Mouse (Mus musculus) cerebellum, postnatal 4 days (tissue): ENCODE measurements around the gene Irf6.
A peak's percentile ranks its signal among the peaks of the same experiment; 100 is the strongest.

Experiments
- DNase-seq, 2 experiments: peaks; one replicate each; pipeline ENCODE4 v3.0.0; 2022; ENCODE audit warnings: low spot score in 2 of 2, mixed read lengths in 1 of 2

The Irf6 gene

GRCm38 (mm10) chr1:193156316-193157110 lies 3.6 kb downstream of the Irf6 start:
- DNase-seq: no peak

- no peak for DNase-seq
Observed at GRCm38 (mm10) chr1:193157111-193157492, 4.2 kb downstream of the Irf6 start.

DNA sequence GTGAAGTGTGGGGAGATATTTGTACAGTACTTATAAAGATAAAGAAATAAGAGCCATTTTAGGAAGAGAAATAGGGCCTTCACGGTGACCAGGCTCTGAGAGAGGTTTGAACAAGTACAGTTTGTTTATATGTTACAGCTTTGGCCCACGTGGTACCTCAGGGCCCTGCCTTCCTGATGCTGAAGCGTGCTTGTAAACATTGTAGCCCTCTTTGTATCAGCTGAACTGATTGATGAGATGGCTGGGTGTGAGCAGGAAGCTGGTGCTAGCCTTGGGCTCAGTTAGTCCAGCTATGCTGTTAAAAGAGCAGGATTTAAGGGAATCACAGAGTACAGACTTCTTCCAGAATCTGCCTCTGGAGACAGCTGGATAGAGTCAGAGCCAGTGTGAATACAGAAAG lies 6.3 kb downstream of the Irf6 start:
- no peak for DNase-seq

- DNase-seq: no peak
Observed at GRCm38 (mm10) chr1:193159613-193160012, 6.7 kb downstream of the Irf6 start.

GRCm38 (mm10) chr1:193160317-193161032 lies 7.6 kb downstream of the Irf6 start:
- DNase-seq: no peak

- no peak for DNase-seq
Observed at GRCm38 (mm10) chr1:193167746-193168145, 14.8 kb downstream of the Irf6 start, which contains the start of gene A130010J15Rik. Gene A130010J15Rik, plus strand, starts transcription at chr1:193168046.

GRCm38 (mm10) chr1:193169228-193169627 lies 16.3 kb downstream of the Irf6 start:
- DNase-seq: no peak

DNA sequence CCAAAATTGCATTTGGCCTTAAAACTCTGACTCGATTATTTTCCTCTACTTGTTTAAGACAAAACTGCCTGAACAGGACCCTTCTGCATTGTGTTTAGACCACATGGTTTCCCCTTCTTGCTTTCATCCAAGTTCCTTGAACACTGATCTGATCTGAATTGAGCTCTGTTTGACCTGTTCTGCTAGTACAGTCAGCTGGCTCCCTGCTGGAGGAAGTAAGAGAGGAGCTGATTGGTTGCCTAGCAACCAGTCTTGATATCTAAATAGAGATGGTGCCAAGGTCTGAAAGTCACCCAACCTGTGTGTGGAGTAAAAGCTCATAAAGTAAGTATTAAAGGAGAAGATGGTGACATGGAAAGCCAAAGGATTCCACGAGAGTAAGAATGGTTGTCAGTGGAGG lies 16.9 kb downstream of the Irf6 start:
- no peak for DNase-seq

DNA sequence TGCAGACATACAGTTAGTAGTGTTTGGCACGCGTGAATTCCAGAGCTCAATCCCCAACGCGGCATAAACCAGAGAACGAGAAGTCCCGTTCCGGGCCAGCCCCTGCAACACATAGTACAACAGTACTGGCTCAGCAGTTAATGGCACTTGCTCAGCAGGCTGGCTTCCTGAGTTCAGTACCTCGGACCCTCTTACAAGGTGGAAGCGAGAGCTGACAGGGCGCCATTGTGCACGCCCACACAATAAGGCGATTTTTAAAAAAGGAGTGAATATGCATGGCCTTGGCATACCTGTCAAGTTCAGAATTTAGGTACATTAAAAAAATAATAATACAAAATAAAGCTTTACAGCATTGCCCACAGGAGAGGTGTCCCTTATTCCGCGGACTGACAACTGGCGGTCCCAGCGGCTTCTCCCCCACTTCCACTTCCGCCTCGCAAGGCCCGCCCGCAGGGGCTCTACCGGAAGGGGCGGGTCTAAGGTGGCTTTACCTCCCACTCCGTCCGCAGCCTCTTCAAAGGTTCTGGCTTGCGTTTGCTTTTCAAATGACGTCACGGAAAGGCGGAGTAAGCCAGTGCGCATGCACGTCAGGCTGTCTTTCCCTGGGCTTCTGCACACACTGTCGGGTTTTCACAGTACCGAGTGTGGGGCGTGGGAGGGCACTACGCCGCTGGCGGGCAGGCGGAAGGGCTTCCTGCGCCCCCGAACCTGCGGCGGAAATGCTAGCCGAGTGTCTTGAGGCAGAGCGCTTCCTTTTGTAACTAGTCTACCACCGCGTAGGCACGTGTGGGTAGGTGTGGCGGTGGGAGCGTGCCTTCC lies 20.3 kb downstream of the Irf6 start:
- DNase-seq: peak; percentile 73 to 89

- no peak for DNase-seq
Observed at GRCm38 (mm10) chr1:193173810-193174129, 20.9 kb downstream of the Irf6 start.

DNA sequence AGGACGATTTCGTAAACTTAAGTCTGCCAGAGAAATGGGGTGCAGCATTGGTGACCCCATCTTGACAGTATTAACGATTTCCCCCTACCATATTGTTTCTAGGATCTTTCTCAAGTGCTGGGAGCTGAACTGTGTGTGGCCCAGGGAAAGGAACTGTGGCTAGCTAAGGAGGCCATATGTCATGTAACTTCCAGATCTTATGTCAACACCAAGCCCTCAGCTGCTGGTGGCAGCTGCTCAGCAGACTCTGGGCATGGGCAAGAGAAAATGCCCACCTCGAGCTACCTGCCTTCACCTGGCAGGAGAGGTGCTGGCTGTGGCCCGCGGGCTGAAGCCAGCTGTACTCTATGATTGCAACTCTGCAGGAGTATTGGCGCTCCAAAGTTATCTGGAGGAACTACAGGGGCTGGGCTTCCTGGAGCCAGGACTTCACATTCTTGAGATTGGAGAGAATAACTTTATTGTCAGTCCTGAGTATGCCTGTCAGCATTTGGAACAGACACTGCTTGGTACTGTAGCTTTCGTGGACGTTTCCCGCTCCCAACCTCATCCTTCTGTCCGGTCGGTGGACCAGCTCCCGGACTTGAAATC lies 21.3 kb downstream of the Irf6 start:
- no peak for DNase-seq

DNA sequence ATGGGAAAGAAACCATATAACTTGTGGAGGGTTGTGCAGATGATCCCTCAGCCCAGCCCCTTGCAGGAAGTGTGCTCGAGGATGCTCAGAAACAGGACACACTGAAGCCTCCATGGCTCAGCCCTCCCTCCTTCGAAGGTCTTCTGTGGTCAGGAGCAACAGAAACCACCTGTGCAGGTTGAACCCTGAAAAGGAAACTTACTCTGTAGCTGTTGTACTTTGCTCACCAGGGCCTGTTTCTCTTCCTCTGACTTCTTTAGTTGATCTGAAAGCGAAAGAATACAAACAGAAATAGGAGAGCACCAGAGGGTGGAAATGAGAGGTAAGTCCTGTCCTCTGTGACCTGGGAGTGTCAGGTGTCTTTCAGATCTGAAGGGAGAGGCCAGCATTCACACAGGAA lies 28.2 kb downstream of the Irf6 start:
- no peak for DNase-seq

GRCm38 (mm10) chr1:193188257-193188656 lies 35.3 kb downstream of the Irf6 start:
- DNase-seq: no peak

- no peak for DNase-seq
Observed at GRCm38 (mm10) chr1:193189151-193189621, 36.3 kb downstream of the Irf6 start.

DNA sequence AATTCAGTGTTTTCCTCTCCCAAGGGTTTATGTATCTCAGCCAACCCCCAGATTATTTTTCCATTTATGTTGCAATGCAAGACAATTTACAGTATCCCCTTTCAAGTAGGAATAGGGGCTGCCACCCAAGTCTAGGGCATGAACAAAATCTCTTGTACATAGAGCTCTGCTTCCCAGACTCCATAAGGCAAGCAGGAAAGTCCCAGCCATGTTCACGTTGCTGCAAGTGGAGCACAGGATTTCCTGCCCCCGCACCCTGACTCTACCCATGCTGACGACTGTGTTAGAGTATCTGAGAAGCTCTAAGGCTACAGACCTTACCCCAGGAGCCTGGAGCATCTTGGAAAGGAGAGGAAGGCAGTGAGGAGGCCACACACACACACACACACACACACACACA lies 36.9 kb downstream of the Irf6 start:
- no peak for DNase-seq

DNA sequence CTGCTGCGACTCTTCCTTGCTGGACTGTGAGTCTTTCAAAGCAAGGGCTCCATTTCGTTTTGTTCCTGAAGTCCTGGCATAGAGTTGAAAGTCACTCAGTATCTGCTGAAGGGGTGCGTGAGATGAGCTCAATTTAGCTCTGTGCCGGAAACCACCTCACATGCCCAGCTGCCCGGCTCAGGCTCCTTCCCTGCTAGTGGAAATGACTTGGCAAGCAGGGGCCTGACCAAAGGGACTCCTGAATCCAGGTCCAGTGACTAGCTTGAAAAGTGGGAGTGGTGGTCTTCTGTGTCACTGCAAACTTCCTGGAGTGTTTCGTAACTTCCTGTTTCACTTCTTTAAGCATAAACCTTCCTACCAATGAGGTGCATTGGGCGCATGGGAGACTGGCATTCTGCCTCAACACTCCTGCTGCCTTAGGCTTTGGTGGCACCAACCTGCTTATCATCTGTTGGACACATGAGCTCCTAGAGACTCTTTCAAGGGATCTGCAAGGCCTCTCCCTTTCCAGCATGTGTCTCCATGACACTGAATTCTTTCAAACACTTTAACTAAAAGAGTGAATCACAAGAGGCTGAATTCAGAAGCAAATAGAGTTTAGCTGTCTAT lies 38.9 kb downstream of the Irf6 start:
- no peak for DNase-seq

DNA sequence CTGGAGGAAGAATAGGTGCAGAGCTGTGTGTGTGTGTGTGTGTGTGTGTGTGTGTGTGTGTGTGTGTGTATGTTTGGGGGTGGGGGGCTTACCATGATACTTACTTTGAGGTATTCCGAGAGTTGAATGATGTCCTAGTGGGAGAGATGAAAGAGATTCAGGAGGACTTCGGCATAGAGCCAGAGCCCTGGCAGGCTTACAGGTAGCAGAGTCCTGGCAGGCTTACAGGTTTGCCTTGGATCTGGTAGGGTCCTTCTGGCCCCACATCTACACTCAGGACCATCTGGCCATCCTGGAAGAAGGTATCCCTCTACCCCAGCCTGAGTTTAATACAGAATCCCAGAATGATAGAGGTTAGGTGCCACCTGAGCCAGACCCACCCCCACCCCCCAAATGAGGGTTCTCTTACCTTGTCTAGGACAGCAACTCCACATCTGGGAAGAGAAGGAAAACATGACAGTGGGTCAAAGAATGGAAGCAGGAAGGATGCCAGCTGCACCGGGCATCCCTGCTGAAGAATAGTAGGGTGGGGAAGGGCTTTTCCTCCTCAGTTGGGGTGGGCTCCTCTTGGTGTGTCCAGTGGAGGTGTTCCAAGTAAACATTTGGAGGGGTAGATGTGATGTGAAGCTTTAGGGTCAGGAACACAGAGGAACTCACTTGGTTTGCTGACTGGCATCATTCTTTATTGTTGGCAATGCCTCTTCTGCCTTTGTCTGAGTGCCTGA lies 41.7 kb downstream of the Irf6 start:
- peak in 1 of 2 experiments; percentile 38 for DNase-seq

- DNase-seq: no peak
Observed at GRCm38 (mm10) chr1:193195169-193195810, 42.4 kb downstream of the Irf6 start.

DNA sequence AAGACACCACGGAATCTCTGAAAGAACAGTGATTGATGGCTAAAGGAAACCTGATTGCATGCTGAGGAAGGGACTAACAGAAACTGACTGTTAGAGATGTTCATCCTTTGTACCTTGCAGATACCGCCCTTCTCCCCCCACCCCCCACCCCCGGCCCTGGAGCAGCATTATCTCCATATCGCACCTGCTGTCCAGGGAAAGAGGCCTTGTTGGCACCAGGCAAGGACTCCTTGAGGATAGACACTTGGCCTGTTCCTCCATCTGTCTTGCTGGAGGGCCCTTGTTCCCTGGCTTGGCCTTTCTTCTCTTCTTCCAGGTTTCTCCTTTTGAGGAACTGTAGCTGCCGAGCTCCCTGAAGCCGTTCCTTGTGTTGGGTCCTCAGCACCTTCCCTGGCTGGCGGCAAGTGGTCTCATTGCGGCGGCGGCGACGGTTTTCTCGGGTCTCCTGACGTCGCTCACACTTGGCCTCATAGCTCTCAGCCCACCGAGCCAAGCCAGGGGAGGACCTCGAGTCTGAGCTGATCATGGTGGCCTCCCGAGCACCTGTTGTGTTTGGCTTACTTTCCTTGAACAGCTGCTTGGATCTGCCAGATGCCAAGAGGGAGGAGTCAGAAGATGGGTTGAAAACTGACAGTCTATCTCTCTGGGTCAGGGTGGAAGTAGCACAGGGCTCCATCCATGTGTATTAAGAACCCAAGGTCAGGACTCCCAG lies 44.7 kb downstream of the Irf6 start:
- DNase-seq: peak in 1 of 2 experiments; percentile 22

DNA sequence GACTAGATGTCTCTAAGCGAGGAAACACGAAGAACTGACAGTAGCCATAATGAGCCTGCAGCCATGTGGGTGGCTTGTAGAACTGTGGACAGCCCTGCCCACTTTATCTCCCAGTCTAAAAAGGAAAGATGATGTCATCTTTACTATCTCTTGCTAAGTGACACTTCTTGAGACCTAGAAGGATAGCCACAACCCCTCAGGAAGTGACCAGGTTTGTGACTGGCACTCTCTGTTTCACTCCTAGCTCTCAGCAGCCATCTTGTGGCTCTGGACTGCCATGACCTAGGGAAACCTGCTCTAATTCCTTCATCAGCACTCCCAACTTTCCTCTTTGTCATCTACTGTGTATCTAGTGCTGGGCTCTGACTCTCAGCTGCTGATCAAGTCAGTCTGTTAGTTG lies 45.4 kb downstream of the Irf6 start:
- DNase-seq: no peak
